Mouse (Mus musculus) testis, adult 2 months (tissue): ENCODE results near the gene H2-T24. TPM values are rescaled to one million over a fixed set of nuclear protein-coding genes. Genes with fewer than 3 reads are reported as not detected.

Source experiments
- H3K27ac ChIP-seq: fragments of 200-500 bp; 2 replicates; pipeline ENCODE4 v1.5.1; 2012; ENCODE audit warnings: low read depth, low read length; ENCODE audit not compliant: control insufficient read depth, insufficient read depth
- H3K27me3 ChIP-seq: fragments of 200-500 bp; 2 replicates; pipeline ENCODE4 v1.6.1; 2012; ENCODE audit warnings: mild to moderate bottlenecking, low read length, moderate library complexity; ENCODE audit not compliant: control insufficient read depth, insufficient read depth
- H3K36me3 ChIP-seq: fragments of 200-500 bp; 2 replicates; pipeline ENCODE4 v1.6.1; 2012; ENCODE audit warnings: mild to moderate bottlenecking, low read length; ENCODE audit not compliant: control insufficient read depth, insufficient read depth
- H3K4me1 ChIP-seq: fragments of 200-500 bp; 2 replicates; pipeline ENCODE4 v1.6.1; 2012; ENCODE audit warnings: low read length; ENCODE audit not compliant: control insufficient read depth, insufficient read depth
- H3K4me3 ChIP-seq: fragments of 200-500 bp; 2 replicates; pipeline ENCODE4 v1.5.1; 2012; ENCODE audit warnings: low read depth, mild to moderate bottlenecking, low read length, moderate library complexity, mixed read lengths; ENCODE audit not compliant: control insufficient read depth
- CTCF ChIP-seq: fragments of 200-500 bp; IDR thresholded peaks from 2 replicates; pipeline ENCODE4 v1.5.1; 2012; ENCODE audit warnings: low read depth, mild to moderate bottlenecking, inconsistent platforms, low read length, moderate library complexity; ENCODE audit not compliant: control insufficient read depth, insufficient read depth, insufficient replicate concordance
- POLR2A ChIP-seq: fragments of 200-500 bp; IDR thresholded peaks from 2 replicates; pipeline ENCODE4 v1.6.1; 2012; ENCODE audit warnings: low read depth, mild to moderate bottlenecking, inconsistent platforms, low read length, moderate library complexity; ENCODE audit not compliant: control insufficient read depth
- polyA plus RNA-seq: library from polyadenylated mRNA; depleted of rRNA; stranded (reverse); fragments of >200 nt; gene quantifications from 2 replicates; pipeline ENCODE4 v1.2.3, GENCODE M21; 2012

Gene H2-T24
- polyA plus RNA-seq, 1 experiment = 0.07 TPM

DNA sequence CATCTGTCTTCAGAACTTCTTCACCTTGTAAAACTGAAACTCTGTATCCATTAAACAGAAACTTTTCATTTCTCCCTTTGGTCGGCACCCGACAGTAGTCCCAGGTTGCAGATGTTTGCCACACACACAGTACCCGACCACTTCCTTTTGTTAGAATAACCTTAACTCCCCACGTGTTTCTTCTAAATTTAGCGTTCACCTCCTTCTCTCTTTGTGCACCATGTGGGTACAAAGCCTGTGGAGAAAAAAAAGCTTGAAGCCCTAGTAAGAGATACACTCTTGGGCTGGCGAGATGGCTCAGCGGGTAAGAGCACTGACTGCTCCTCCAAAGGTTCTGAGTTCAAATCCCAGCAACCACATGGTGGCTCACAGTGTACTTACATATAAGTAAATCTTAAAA lies 21.0 kb downstream of the H2-T24 start:
- H3K4me3 ChIP-seq = no peak overlapping the region
- TF ChIP-seq POLR2A (no peak), CTCF (no peak)
- H3K27me3 ChIP-seq = no peaks in the 10 kb centered on the region
- no peaks in the 10 kb centered on the region; the same call in none of the 2 replicates for H3K4me1 ChIP-seq
- no peaks in the 10 kb centered on the region for H3K36me3 ChIP-seq
- no peak overlapping the region for H3K27ac ChIP-seq

DNA sequence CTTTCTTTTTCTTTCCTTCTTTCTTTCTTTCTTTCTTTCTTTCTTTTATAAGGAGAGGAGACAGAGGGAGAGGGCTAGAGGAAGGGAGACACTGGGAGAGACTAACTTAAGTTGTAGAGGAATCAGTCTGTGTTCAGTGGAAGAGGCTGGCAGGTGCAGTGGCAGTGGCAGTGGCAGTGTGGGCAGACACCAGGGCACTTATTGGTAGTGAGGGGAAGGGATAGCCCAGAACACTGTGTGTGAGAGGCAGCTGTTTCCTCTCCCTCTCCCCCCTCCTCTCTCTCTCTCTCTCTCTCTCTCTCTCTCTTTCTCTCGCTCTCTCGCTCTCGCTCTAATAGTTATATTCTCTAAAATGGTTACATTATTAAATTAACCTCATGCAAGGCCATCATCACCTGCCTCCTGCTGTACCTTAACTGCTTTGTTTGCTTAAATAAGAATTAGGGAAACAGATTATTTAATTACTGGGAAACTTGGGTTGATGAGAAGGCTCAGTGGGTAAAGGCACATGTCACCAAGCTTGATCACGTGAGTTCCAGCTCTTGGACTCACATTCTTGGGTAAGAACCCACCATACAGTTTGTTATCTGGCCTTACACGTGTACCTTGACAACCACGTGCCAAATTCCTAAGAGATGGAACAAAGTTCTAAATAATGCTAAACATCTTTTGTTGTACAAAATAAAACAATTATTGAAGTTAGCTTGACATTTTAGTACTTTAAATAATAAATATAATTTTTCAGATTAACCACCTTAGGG lies 21.6 kb downstream of the H2-T24 start:
- Histone ChIP-seq H3K27me3 (no peaks in the 10 kb centered on the region), H3K4me1 (no peaks in the 10 kb centered on the region; the same call in none of the 2 replicates), H3K36me3 (no peaks in the 10 kb centered on the region), H3K27ac (no peak overlapping the region), H3K4me3 (no peak overlapping the region)
- TF ChIP-seq CTCF (no peak), POLR2A (no peak)

DNA sequence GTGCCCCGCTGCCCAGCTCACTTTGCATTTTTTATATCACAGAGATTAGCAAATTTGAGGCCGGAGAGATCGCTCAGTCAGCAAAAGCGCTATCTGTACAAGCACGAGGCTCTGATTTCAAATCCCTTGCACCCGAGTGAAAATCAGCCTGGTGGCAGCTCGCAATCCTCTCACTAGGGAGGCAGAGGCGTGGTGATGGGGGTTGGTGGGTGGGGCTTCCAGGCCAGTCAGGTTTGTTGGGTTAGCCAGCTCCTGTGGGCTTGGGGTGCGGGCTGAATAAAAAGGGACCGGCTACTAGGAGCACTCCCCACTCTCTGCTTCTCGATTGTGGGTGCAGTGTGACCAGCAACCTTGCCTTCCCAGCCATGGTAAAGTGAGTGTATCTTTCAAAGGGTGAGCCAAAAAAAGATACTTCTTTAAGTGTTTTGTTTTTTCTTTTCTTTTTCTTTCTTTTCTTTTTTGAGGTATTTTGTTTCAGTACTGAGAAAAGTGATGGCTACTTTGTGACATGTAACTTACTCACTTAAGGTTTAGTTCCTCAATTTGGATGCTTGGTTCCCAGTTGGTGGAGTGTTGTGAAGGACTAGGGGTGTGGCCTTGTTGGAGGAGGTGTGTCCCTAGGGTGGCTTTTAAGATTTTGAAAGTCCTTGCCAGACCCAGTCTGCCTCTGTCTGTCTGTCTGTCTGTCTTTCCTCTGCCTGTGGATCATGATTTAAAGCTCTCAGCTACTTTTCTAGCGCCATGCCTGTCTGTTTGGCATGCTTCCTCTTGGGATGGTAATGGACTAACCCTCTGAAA lies 22.4 kb downstream of the H2-T24 start:
- TF ChIP-seq POLR2A (no peak), CTCF (no peak)
- no peak overlapping the region for H3K4me3 ChIP-seq
- H3K36me3 ChIP-seq = no peaks in the 10 kb centered on the region
- H3K4me1 ChIP-seq = no peaks in the 10 kb centered on the region; the same call in none of the 2 replicates
- H3K27me3 ChIP-seq = no peaks in the 10 kb centered on the region
- H3K27ac ChIP-seq = no peak overlapping the region

DNA sequence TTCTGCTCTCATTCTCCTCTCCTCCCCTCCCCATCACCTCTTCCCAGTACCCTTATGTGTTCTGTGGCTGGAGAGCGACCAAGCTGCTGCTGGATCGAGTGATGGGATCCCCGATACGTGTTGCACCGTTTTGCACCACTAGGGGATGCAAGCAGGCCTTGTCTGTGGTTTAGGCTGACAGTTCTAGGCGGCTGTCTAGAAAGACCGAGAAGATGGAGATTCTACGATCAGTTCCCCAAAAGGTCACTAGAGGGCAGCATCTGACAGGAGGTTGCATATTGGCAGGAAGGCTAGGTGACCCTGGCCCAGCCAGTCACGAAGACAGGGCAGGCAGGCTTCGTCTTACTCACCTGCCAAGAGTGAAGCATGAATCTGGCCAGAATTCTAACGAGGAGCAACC lies 23.4 kb downstream of the H2-T24 start:
- no peak overlapping the region for H3K27ac ChIP-seq
- no peak overlapping the region for H3K4me3 ChIP-seq
- no peaks in the 10 kb centered on the region for H3K27me3 ChIP-seq
- no peaks in the 10 kb centered on the region; the same call in none of the 2 replicates for H3K4me1 ChIP-seq
- no peaks in the 10 kb centered on the region for H3K36me3 ChIP-seq
- TF ChIP-seq POLR2A = no peak
- peak; percentile 75; the same call in 1 of the 2 replicates for TF ChIP-seq CTCF

DNA sequence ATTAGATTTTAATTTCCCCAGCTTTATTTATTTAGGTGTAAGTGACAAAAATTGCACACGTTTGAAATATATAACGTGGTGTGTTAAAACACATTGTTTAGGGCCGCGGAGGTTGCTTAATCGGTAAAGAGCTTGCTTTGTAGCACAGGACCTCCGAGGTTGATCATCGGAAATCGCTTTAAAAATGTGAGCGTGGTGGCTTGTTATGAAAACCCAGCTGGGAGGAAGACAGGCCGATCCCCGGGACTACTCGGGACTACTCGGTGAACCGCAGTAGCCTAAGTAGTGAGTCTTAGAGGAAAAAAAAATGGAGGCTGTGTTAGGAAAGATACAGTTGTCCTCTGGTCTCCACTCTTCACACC lies 25.5 kb downstream of the H2-T24 start:
- TF ChIP-seq POLR2A (no peak), CTCF (no peak)
- Histone ChIP-seq H3K4me1 (no peaks in the 10 kb centered on the region; the same call in none of the 2 replicates), H3K4me3 (peak overlapping the region; percentile 69), H3K27ac (no peak overlapping the region), H3K27me3 (no peaks in the 10 kb centered on the region), H3K36me3 (no peaks in the 10 kb centered on the region)

DNA sequence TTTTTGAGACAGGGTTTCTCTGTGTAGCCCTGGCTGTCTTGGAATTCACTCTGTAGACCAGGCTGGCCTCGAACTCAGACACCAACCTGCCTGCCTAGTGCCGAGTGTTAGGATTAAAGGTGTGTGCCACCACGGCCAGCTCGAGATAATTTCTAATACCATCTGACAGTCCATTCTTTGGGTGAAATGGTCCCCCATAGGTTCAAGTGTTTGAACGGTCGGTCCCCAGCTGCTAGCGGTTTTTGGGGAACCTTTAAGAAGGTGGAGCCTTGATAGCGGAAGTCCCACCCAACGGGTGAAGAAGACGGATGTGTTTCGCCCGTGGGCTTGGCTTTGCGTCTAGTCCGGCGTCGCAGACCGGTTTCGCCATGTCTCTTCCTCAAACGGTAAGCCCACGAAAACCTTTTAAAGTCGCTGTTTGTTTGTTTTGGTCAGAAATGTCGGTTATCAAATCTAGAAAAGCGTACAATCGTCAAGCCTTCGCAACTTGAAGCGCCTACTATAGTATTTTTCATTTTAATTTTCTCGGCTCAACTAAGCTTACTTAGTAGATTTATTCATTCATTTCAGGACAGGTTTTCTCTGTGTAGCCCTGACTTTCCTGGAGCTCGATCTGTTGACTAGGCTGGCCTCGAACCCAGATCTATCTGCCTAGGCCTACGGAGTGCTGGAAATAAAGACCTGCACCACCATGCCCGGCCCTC lies 26.0 kb downstream of the H2-T24 start:
- peak overlapping the region; percentile 69 for H3K4me3 ChIP-seq
- TF ChIP-seq CTCF = no peak
- TF ChIP-seq POLR2A = peak; percentile 69
- no peaks in the 10 kb centered on the region; the same call in none of the 2 replicates for H3K4me1 ChIP-seq
- H3K27ac ChIP-seq = no peak overlapping the region; the same call in 1 of the 2 replicates
- H3K36me3 ChIP-seq = no peaks in the 10 kb centered on the region
- H3K27me3 ChIP-seq = no peaks in the 10 kb centered on the region
